Mouse (Mus musculus) ES-Bruce4 (cell line): ENCODE data around the gene Mbd6.

ENCODE experiments used
- CTCF ChIP-seq: IDR thresholded peaks from one replicate; pipeline ENCODE4 v1.8.1; 2011; ENCODE audit warnings: low read depth, low read length
- POLR2A ChIP-seq: IDR thresholded peaks from one replicate; pipeline ENCODE4 v1.8.1; 2011; ENCODE audit warnings: low read length; ENCODE audit not compliant: insufficient read depth

- no peak for TF ChIP-seq CTCF
- no peak for TF ChIP-seq POLR2A
Observed at GRCm38 (mm10) chr10:127274261-127275022, 14.4 kb downstream of the Mbd6 start.
